Mouse (Mus musculus): ENCODE measurements around the gene Trappc10.

The Trappc10 gene

DNA sequence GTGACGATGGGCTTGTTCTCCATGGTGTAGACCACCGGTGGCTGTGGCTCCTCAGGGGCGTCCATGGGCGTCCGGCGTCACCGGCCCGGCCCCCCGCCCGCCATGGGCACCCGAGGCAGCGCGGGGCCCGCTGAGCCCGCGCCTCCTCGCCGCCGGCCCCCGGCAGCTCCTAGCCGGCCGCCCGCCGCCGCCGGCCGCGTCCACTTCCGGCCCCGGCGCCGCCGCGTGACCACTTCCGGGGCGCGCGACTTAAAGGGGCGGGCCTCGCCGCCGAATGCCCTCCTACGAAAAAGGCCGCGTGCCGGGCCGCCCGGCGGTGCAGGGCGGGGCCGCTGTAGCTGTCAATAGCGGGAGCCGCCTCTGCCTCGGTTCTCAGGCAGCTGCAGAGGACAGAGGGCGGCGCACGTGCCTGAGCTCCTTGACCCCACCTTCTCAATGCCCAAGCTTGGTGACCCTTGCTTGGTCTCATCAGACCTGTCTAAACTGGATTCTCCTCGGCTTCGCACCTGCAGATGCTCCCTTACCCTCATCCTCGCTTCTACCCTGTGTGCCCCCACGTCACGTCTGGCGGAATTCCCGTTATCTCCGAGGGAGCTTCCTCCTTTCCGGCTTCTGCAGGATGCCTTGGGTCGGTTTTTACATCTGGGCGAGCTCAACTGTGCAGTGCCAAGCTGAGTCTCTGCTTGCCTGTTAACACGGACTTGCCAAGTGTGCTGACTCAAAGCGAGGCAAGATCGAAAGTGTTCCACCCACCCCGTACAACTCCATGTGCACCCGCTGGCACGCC lies at the start of gene Trappc10:
TSS of gene Trappc10 (minus strand) at position 204 of the 787 bp plus-strand sequence.
- DNase-seq (ENCODE audit: inconsistent ontology term), result peak; percentile 91

GRCm38 (mm10) chr10:78293576-78293975 lies 49.1 kb upstream of the Trappc10 start:
- DNase-seq (ENCODE audit: inconsistent ontology term), result no peak

GRCm38 (mm10) chr10:78292381-78292780 lies 47.9 kb upstream of the Trappc10 start:
- DNase-seq (ENCODE audit: inconsistent ontology term), result no peak

DNA sequence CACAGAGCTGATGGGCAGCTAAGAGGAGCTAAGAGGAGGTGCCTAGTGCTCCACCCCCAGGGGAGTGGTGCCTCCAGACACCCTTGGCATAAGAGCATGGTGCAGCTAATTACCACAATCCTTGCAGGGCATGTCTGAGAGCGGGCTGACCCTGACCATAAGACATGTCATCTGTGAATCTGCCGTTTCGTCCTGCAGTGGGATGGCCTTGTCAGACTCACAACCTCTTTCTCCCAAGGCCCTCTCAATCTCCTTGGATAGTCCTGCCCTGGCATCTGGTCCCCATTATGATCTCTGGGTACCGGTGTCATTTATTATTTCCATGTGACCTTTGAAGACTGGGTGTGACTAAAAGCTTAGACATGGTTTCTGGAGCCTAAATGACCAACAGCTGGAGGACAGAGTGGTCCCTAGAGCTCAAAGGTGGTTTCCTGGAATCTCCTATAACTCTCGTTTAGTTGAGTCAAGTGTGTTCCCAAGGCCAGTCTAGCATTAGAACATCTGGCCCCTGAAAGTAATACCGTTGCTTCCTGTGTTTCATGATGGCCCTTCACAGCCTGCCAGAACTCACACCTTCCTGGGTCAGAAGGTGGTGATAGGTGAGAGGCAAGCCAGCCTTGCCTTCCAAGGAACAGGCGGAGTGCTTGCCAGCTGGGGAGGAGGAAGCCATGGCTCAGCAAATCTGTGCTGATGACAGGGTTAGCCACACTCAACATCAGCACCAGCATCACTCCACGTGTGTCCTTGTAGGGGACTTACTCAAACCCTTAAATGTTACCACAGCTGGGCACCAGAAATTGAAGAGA lies 46.5 kb upstream of the Trappc10 start:
- DNase-seq (ENCODE audit: inconsistent ontology term), result no peak

- no peak for DNase-seq (ENCODE audit: inconsistent ontology term)
Observed at GRCm38 (mm10) chr10:78288896-78289295, 44.5 kb upstream of the Trappc10 start.

DNA sequence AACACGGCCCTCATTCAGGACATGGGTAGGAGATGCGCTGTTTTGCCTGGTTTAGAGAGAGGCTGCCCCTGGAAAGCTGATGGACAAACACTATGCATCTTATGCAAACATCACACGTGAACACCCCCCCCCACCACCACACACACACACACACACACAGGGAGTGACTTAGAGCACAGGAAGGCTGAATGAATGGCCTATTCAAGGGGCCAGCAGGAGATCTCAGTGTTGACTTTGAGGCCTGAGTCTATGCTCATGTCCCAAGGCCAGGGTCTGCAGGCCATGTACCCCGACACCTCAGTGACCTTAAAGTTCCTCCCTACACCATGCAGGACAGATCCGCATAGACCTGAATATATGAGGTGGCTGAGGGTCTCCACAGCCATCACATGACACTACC lies 43.7 kb upstream of the Trappc10 start:
- no peak for DNase-seq (ENCODE audit: inconsistent ontology term)

GRCm38 (mm10) chr10:78287465-78288132 lies 43.2 kb upstream of the Trappc10 start:
- no peak for DNase-seq (ENCODE audit: inconsistent ontology term)

DNA sequence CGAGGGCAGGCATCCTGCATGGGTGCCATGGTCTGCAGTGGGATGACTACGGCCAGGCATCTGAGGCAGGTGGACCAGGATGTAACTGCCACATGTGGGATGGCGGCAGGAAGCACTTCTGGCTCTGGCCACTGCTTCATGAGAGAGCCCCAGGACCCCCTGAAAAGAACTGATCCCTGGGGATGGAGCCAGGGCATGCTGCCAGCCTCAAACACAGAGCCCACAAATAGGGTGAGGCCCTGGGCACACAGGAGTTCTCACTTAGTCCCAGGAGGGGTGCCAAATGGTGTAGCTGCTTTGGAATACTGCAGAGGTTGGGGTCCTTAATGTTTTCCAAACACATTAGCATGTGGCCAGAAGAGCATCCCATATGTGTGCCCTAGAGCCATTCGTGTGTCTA lies 41.5 kb upstream of the Trappc10 start:
- DNase-seq (ENCODE audit: inconsistent ontology term), result no peak

DNA sequence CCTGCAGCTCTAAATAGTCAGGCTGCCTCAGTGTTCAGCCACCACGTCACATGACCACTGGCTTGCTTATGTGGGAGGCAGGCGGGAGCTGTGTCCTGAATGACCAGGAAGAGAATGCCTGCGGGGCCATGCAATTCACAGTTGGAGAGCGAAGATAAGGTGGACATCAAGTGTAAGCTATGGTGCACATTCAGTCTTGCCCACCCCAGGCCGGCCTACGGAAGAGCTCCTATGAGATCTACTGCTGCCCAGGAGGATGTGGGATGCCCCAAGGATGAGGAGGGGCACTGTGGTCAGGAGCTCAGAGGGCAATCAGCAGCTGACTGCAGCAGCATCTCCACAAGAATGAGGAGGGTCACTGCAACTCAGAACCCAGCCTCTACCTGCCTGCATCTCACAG lies 41.0 kb upstream of the Trappc10 start:
- no peak for DNase-seq (ENCODE audit: inconsistent ontology term)

- DNase-seq (ENCODE audit: inconsistent ontology term), result no peak
Observed at GRCm38 (mm10) chr10:78284812-78285211, 40.4 kb upstream of the Trappc10 start.

DNA sequence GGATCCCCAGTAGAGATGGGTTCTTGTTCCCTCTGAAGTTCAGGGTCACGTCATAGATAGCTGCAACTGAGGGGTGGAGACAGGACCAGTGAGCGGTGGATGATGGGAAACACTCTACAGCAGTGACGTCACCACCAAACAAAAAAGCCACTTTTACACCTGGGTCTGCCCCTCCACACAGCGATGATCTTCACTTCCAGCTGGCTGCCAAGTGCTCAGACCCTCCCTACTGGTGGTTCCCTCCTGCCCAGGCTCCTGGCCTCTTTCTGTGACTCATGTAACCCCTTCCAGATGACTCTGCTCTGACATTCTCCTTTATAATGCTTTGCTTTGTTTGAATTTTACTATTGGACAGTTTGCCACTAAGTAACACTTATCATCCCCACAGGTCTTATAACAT lies 38.0 kb upstream of the Trappc10 start:
- DNase-seq (ENCODE audit: inconsistent ontology term), result no peak

DNA sequence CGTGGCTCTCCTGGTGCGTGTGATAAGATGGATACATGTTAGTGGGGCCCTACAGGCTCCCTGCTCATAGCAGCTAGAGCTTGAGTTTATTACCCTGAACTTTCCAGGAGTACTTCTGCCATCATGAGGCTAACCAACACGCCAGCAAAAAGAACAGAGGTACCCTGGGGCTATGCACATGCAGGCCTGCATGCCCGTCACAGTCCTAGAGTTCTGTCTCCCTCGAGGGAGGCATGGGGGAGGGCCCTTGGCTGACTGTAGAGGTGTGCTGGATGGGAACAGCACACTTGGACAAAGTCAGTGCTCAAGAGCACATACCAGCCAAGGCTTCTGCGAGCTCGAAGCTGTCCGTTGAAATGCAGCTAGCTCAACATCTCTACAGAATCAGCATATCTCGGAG lies 36.0 kb upstream of the Trappc10 start:
- DNase-seq (ENCODE audit: inconsistent ontology term), result no peak

DNA sequence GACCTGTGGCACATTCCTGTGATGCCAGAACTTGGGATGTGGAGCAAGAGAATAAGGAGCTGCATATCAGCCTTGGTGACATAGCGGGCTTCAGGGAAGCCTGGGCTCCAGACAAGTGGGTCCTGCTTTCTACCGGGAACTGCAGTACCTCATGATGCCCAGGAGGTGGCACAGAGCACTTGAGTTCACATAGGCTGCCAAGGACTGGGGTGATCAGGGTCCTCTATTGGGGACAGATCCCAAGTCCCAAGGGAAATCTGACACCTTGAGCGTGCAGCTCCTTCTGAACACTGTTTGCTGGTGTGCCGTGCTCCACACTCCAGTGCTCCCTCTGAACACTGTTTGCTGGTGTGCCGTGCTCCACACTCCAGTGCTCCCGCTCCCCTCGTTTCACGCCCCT lies 34.8 kb upstream of the Trappc10 start:
- DNase-seq (ENCODE audit: inconsistent ontology term), result peak; percentile 56

GRCm38 (mm10) chr10:78277835-78278234 lies 33.4 kb upstream of the Trappc10 start:
- no peak for DNase-seq (ENCODE audit: inconsistent ontology term)

DNA sequence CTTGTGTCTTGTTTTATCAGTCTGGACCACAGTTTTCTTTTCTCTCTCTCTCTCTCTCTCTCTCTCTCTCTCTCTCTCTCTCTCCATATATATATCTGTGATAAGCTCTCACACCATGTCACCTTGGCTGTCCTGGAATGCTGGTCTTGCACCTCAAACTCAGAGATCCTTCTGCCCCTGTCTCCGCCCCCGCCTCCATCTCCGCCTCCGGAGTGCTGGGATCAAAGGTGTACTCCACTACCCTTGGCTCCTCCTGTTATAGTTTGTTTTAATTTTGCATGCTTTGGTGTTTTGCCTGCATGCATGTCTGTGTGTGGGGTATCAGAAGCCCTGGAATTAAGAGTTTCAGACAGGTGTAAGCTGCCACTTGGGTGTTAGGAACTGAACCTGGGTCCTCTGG lies 31.8 kb upstream of the Trappc10 start:
- DNase-seq (ENCODE audit: inconsistent ontology term), result no peak

GRCm38 (mm10) chr10:78272932-78273331 lies 28.5 kb upstream of the Trappc10 start:
- DNase-seq (ENCODE audit: inconsistent ontology term), result no peak

- no peak for DNase-seq (ENCODE audit: inconsistent ontology term)
Observed at GRCm38 (mm10) chr10:78265881-78266280, 21.4 kb upstream of the Trappc10 start.

GRCm38 (mm10) chr10:78264735-78265134 lies 20.3 kb upstream of the Trappc10 start:
- no peak for DNase-seq (ENCODE audit: inconsistent ontology term)

DNA sequence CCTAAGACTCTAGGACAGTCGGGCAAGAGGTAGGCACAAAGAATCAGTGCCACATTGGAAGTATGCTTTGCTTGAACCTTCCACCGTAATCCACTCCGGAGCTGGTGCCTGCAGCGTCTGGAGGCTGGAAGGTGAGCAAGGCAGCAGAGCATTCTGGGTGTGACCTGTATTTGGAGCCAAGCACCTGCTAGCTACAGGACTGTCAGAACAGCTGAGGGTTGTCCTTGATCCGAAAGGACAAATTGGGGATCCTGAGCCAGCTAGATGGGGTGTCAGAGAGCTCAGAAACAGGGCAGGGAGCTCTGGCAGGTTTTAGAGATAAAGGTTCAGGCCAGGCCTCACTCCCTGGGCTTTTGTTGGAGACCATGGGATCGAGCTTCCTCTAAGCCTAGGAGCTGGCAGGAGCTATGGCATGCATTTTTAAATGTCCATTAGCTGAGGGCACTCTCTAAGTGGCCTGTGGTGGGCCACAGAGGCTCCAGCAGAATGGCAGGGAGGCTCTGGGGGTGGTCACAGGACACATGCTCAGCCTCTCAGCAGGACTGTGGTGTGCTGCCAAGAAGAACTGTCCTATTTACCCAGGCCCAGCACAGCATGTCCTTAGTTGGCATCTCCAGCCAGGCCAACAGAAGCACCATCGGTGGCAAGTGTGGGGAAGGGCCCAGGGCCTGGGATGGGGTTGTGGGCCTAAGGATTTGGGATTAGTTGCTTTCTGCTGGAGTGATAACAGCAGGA lies 16.6 kb upstream of the Trappc10 start:
- DNase-seq (ENCODE audit: inconsistent ontology term), result peak; percentile 20

DNA sequence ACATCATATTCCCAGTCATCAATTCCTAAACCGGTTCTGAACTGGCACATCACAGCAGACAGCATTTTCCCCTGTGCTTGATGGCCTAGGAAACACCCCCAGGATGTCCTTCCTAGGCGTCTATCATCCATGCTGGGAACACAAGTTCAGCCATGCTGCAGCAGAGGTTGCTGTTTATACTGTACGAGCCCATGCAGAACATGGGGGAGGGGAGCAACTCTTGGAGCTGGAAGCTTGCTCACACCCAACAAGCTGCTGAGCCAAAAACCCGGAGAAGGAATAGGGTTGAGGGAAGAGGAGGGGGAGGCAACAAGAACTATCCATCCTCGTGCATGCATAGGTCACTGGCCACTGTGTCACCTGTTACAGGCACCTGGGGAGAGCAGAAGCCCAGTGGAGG lies 15.9 kb upstream of the Trappc10 start:
- DNase-seq (ENCODE audit: inconsistent ontology term), result no peak

DNA sequence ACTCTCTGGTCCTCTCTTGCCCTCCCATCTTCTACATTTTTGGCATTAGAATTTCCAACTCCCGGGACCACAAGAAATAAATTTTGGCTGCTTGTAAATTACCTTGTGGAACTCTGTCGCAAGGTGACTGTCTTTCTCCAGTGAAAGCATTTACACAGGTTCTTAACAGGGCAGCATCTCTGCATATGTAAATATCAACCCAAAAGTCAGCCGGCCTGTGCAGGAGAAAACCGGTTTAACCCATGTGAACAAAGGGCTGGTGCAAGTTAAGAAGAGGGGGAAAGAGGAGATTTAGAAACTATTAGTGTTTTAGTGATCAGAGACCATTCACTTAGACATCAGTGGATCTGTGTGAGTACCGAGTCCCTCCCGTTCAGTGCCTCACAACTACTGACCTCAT lies 15.3 kb upstream of the Trappc10 start:
- no peak for DNase-seq (ENCODE audit: inconsistent ontology term)

- no peak for DNase-seq (ENCODE audit: inconsistent ontology term)
Observed at GRCm38 (mm10) chr10:78259230-78259629, 14.8 kb upstream of the Trappc10 start.
